Mouse (Mus musculus) megakaryocyte, embryonic 14.5 days (primary cell): ENCODE results near the gene Hdac4. TPM values are rescaled to one million over a fixed set of nuclear protein-coding genes. Genes with fewer than 3 reads are reported as not detected.
A peak's percentile ranks its signal among the peaks of the same experiment; 100 is the strongest.

ENCODE experiments used
- H3K27me3 ChIP-seq: replicated peaks from 2 replicates; pipeline ENCODE3; 2012; ENCODE audit warnings: inconsistent platforms
- H3K36me3 ChIP-seq: replicated peaks from 2 replicates; pipeline ENCODE3; 2012; ENCODE audit warnings: low read length, inconsistent platforms, mixed read lengths
- H3K4me1 ChIP-seq: 2 replicates; pipeline ENCODE4 v1.6.1; 2012; ENCODE audit warnings: inconsistent platforms
- H3K4me3 ChIP-seq: replicated peaks from 2 replicates; pipeline ENCODE3; 2012; ENCODE audit warnings: moderate library complexity, mild to moderate bottlenecking, inconsistent platforms
- H3K9me3 ChIP-seq: 2 replicates; pipeline ENCODE4 v1.6.1; 2012; ENCODE audit warnings: inconsistent platforms
- FLI1 ChIP-seq: IDR thresholded peaks from 2 replicates; pipeline ENCODE4 v1.6.1; 2012; ENCODE audit warnings: low read length, inconsistent platforms, mixed read lengths
- GATA1 ChIP-seq: IDR thresholded peaks from 3 replicates; pipeline ENCODE4 v1.6.1; 2012; ENCODE audit warnings: mixed read lengths, low read length, inconsistent platforms, borderline replicate concordance
- polyA plus RNA-seq: library from polyadenylated mRNA; stranded (reverse); fragments of >175 nt; gene quantifications from 2 replicates; pipeline ENCODE4 v1.2.3, GENCODE M21; 2012; ENCODE audit warnings: low replicate concordance; ENCODE audit not compliant: insufficient read depth

The Hdac4 gene
- polyA plus RNA-seq, 1 experiment = 3.6 TPM

DNA sequence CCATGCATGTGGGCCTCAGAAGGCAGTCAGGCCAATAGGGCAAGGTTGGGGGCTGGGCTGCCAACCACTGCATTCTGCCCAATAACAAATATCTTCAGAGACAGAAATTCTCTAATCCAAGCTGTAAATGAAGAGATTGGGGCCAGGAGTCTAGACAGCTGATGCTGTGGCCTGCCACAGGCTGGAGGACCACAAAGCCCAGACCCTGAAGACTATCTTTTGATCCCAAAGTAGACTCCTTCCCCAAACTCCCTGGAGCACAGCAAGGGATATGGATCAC lies 25.8 kb downstream of the Hdac4 start:
- Histone ChIP-seq H3K27me3 (peaks cover 10% of the 10 kb centered on the region), H3K9me3 (no peaks in the 10 kb centered on the region), H3K4me3 (no peak overlapping the region), H3K4me1 (peaks cover 64% of the 10 kb centered on the region), H3K36me3 (peaks cover 1% of the 10 kb centered on the region)
- TF ChIP-seq GATA1 (no peak), FLI1 (no peak)

DNA sequence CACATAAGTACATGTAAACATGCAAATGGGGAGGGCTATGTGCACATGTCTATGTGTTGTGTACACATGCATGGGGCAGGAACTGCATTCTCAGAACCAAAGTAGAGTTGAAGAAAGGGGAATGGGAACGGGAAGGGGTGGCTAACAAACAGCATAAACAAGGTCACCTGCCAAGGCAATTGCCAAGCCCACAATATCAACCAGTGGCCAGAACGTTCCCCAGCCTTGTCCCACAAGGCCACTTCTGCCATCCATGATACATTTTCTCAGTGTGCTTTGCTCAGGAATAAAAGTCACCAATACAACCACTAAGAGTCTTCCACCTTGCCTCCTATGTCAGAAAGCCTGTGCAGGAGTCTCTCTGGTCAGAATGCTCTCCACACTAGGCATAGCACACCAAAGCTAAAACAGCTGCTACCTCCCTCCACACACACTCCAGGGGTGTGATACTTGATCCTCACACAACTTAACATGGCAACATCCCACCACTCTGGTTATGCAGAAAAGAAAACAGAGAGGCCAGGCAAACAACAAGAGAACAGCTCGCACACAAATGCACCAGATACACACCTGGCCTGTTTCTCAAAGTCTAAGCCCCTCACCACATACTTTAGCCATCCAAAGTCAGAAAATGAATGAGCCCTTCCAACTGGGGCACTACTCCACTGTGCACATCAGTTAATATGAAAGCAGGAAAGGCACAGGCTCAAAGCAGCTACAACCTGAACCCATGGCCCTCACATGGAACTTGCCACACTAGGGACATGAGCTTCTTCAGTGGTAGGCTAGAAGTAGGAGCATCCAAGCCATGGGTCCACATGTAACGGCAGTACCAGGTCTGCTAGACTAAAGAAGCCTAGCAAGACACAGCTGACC lies 26.4 kb downstream of the Hdac4 start:
- Histone ChIP-seq H3K27me3 (peaks cover 10% of the 10 kb centered on the region), H3K4me1 (peaks cover 67% of the 10 kb centered on the region), H3K9me3 (no peaks in the 10 kb centered on the region), H3K36me3 (no peaks in the 10 kb centered on the region), H3K4me3 (no peak overlapping the region)
- no peak for TF ChIP-seq FLI1
- no peak for TF ChIP-seq GATA1

DNA sequence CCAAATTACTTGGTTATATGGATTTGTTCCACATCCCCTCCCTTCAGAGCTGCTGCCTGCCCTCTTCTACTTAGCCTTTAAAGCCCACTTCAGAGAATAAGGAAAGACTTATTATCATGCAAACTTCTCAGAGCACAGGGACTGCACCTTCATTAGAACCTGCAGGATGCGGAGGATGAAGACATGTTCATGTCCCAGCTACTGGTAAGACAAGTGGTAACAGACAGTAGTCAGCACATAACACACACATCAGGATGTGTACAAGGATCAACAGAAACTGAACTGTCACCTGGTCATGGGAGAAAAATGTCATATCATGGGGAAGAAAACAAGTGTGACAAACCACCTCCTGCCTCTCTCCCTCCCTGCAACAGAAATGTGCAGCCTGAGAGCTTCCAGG lies 31.6 kb downstream of the Hdac4 start:
- H3K36me3 ChIP-seq = peaks cover 11% of the 10 kb centered on the region
- no peaks in the 10 kb centered on the region for H3K27me3 ChIP-seq

DNA sequence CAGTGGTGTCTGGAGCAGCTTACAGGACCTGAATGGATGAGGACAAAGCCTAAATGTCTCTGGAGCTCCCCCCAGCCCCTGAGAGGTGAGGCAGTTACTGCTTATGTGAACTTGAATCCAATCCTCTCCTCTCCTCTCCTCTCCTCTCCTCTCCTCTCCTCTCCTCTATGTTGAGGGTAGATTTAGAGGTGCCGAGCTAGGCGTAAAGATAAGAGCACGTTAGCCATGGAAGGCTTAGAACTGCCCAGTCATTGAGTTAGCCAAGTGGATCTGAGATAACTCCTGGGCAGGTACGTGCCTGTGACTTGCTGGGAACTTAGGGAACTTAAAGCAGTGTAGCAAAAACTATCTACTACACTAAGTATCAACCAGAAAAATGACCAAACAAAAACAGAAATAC lies 35.7 kb downstream of the Hdac4 start:
- H3K36me3 ChIP-seq = peaks cover 11% of the 10 kb centered on the region
- no peaks in the 10 kb centered on the region for H3K27me3 ChIP-seq
- TF ChIP-seq FLI1 (no peak), GATA1 (no peak)
- no peaks in the 10 kb centered on the region for H3K9me3 ChIP-seq
- peaks cover 48% of the 10 kb centered on the region for H3K4me1 ChIP-seq
- no peak overlapping the region for H3K4me3 ChIP-seq

More for the DNA sequence above, 31.6 kb downstream of the Hdac4 start:
- H3K4me3 ChIP-seq = no peak overlapping the region
- no peaks in the 10 kb centered on the region for H3K9me3 ChIP-seq
- H3K4me1 ChIP-seq = peaks cover 72% of the 10 kb centered on the region
- TF ChIP-seq GATA1 = no peak

DNA sequence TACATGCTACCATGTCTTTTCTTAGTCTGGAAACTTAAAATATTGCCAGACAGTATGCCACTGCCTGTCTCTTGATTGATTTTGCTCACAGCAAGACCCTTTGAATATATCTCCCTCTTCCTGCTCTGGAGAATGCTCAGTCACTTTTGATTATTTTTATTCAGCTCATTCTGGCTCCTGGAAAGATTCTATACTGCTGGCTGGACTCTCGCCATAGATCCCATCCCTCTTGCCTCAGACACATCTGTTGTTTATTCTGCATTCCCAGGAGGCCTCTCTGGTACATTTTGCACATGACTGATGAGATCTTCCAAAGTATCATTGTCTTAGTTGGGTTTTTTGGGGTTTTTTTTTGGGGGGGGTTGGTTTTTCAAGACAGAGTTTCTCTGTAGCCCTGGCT lies 45.3 kb downstream of the Hdac4 start:
- Histone ChIP-seq H3K36me3 (peaks cover 35% of the 10 kb centered on the region), H3K9me3 (no peaks in the 10 kb centered on the region)
- TF ChIP-seq GATA1 = no peak
- no peak for TF ChIP-seq FLI1

DNA sequence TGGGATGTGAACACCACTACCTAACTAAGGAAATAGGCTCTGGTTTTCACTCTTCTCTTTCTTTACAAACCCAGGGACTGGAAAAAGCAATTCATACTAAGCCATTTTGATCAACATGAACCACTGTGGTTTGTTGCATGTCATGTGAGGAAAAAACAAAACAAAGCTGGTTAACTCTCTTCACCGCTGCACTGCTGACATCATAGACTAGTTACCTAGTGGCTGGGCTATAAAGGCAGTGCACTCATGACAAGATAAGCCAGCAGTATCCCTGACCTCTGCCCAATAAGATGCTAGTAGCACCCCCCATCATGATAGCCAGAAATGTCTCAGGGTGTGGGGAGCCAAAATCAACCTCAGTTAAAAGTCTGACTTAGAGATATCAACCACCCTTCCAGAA lies 47.0 kb downstream of the Hdac4 start:
- no peaks in the 10 kb centered on the region for H3K27me3 ChIP-seq
- TF ChIP-seq GATA1 (no peak), FLI1 (no peak)
- no peaks in the 10 kb centered on the region for H3K9me3 ChIP-seq
- H3K36me3 ChIP-seq = peaks cover 37% of the 10 kb centered on the region
- H3K4me1 ChIP-seq = peaks cover 36% of the 10 kb centered on the region
- no peak overlapping the region for H3K4me3 ChIP-seq

More for the DNA sequence above, 45.3 kb downstream of the Hdac4 start:
- Histone ChIP-seq H3K27me3 (no peaks in the 10 kb centered on the region), H3K4me3 (no peak overlapping the region), H3K4me1 (peaks cover 19% of the 10 kb centered on the region)

DNA sequence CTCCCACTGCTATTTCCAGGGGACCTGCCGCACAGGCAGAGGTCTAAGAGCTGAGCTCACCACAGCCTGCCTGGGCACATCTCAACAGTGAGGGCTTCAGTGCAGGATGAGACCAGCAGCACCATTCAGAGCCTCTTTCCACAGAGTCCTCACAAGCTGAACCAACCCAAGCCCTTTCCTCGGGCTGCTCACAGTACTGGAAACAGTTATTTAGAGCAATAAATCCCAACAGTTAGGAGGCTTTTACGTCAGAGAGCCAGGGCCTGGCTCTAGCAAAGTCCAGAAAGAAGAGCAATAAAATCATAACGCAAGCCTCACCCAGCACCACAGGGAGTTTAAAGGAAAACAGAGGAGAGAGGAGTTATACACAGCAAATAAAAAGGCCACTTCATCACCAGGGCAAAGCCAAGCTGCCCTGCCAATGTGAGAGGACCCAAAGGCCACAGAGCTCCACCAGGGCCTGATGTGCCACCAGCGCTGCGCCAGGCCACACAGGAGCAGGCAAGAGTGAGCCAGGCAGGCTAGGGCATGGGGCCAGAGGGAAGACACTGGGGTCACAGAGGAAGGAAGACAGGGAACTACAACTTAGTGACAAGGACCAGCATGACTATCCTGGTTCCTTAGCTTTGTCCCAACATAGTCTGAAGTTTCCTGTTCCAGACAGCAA lies 50.5 kb downstream of the Hdac4 start:
- Histone ChIP-seq H3K4me3 (no peak overlapping the region), H3K9me3 (no peaks in the 10 kb centered on the region), H3K27me3 (peaks cover 1% of the 10 kb centered on the region), H3K36me3 (peaks cover 42% of the 10 kb centered on the region), H3K4me1 (peaks cover 42% of the 10 kb centered on the region)
- TF ChIP-seq GATA1 (no peak), FLI1 (no peak)

DNA sequence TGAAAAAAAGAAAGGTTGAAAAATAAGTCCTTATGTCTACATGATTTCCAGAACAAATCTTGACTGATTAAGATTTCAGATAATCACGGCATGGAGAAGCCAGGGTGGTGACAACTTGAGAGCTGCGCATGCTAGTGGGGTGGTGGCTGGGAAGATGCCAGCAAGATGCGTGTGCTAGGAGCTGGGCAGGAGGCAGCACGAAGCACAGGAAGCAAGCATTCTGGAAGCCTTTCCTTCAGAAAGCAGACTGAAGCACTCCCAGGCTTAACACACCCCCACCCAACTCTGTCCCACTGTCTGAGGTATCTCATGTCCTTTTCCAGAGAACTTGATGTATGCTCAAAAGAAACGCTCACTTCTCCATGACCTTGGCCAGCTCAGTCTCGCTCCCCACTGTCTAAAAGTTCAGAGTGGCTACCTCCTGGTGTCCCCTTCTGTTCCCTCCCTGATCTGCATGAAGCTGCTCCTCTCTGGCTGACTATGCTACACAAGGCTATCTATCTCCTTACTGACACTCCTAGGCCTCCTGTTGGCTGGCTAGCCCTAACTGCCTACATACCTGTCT lies 52.1 kb downstream of the Hdac4 start:
- no peak for TF ChIP-seq GATA1
- TF ChIP-seq FLI1 = no peak
- H3K4me3 ChIP-seq = peak overlapping the region; percentile 33
- peaks cover 56% of the 10 kb centered on the region for H3K36me3 ChIP-seq
- no peaks in the 10 kb centered on the region for H3K9me3 ChIP-seq
- peaks cover 37% of the 10 kb centered on the region for H3K4me1 ChIP-seq
- peaks cover 6% of the 10 kb centered on the region for H3K27me3 ChIP-seq

DNA sequence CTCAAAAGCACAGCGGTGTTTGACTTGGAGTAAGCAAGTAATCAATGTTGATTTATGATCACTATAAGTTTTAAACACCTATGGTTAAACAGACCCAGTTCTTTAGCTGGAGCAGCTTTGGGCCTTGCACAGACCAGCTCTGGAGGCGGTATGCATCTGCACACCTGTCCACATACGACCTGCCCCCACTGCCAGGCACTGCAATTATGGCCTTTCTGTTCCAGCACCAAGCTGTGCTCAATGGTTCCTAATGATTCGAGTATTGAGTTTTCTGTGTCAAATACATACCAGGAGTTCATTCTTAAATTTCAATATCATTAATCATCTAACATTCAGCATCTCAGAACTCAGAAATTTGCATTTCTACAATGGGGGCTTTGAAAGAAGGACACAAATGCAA lies 52.7 kb downstream of the Hdac4 start:
- H3K4me1 ChIP-seq = peaks cover 42% of the 10 kb centered on the region
- peaks cover 51% of the 10 kb centered on the region for H3K36me3 ChIP-seq
- no peak overlapping the region for H3K4me3 ChIP-seq
- peaks cover 6% of the 10 kb centered on the region for H3K27me3 ChIP-seq
- no peaks in the 10 kb centered on the region for H3K9me3 ChIP-seq
- TF ChIP-seq FLI1 (no peak), GATA1 (no peak)

DNA sequence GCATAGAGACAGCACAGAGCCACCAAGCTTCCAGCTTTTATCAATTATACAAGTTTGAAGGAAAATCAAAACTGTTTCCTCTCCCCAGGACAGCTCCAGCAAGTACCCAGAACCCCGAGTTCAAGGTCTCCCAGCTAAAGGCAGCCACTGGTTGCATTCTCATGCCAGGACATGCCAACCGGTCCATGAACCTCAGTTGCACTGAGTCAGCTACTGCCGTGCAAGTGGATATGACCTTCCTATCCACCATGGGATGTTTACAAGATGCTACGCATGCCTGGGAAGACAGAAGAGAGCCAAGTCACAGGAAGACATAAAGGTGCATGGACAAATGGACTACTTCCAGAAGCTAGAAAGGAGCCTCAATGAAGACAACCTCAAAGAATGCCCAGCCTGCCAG lies 56.5 kb downstream of the Hdac4 start:
- peaks cover 27% of the 10 kb centered on the region for H3K36me3 ChIP-seq
- TF ChIP-seq FLI1 = no peak
- no peak for TF ChIP-seq GATA1
- H3K4me3 ChIP-seq = no peak overlapping the region
- H3K4me1 ChIP-seq = peaks cover 44% of the 10 kb centered on the region
- no peaks in the 10 kb centered on the region for H3K9me3 ChIP-seq
- peaks cover 6% of the 10 kb centered on the region for H3K27me3 ChIP-seq
